Mouse (Mus musculus) frontal cortex, postnatal 10 days (tissue): ENCODE measurements around the gene Cfd.

Source experiments
- DNase-seq, 2 experiments: peaks; one replicate each; pipeline ENCODE4 v3.0.0; 2022; ENCODE audit warnings: low spot score in 2 of 2, mixed read lengths in 1 of 2

Gene Cfd

GRCm38 (mm10) chr10:79890670-79891069, at the start of gene Cfd:
Gene Cfd, plus strand, starts transcription at chr10:79890853.
- DNase-seq, result no peak

GRCm38 (mm10) chr10:79842322-79842721, 48.3 kb upstream of the Cfd start:
- DNase-seq, result no peak

- DNase-seq, result no peak
Observed at GRCm38 (mm10) chr10:79843476-79843875, 47.2 kb upstream of the Cfd start.

GRCm38 (mm10) chr10:79846553-79846952, 44.1 kb upstream of the Cfd start:
- no peak for DNase-seq

GRCm38 (mm10) chr10:79849941-79850628, 40.6 kb upstream of the Cfd start:
- no peak for DNase-seq

- DNase-seq, result no peak
Observed at GRCm38 (mm10) chr10:79851653-79852052, 39.0 kb upstream of the Cfd start.

GRCm38 (mm10) chr10:79852107-79852789, 38.4 kb upstream of the Cfd start:
- DNase-seq, result no peak

GRCm38 (mm10) chr10:79852827-79853226, 37.8 kb upstream of the Cfd start:
- DNase-seq, result no peak

GRCm38 (mm10) chr10:79853392-79853791, 37.3 kb upstream of the Cfd start:
- peak; percentile 86 to 90 for DNase-seq

- DNase-seq, result peak; percentile 99
Observed at GRCm38 (mm10) chr10:79853860-79854795, 36.5 kb upstream of the Cfd start, which contains the start of gene Ptbp1. Gene Ptbp1, plus strand, starts transcription at chr10:79854427.

GRCm38 (mm10) chr10:79854801-79855541, 35.7 kb upstream of the Cfd start:
- no peak for DNase-seq

- DNase-seq, result no peak
Observed at GRCm38 (mm10) chr10:79855558-79856184, 35.0 kb upstream of the Cfd start.

- DNase-seq, result no peak
Observed at GRCm38 (mm10) chr10:79856280-79856679, 34.4 kb upstream of the Cfd start.

- no peak for DNase-seq
Observed at GRCm38 (mm10) chr10:79856704-79857451, 33.8 kb upstream of the Cfd start.

- DNase-seq, result peak in 1 of 2 experiments; percentile 68
Observed at GRCm38 (mm10) chr10:79857452-79857811, 33.2 kb upstream of the Cfd start.

- DNase-seq, result no peak
Observed at GRCm38 (mm10) chr10:79857894-79858293, 32.8 kb upstream of the Cfd start.

- peak; percentile 76 to 78 for DNase-seq
Observed at GRCm38 (mm10) chr10:79858416-79859074, 32.1 kb upstream of the Cfd start.

GRCm38 (mm10) chr10:79859116-79859515, 31.5 kb upstream of the Cfd start:
- DNase-seq, result no peak

GRCm38 (mm10) chr10:79860079-79860911, 30.4 kb upstream of the Cfd start:
- DNase-seq, result no peak
